Mouse (Mus musculus): ENCODE measurements around the gene Ttc33. TPM values are rescaled to one million over a fixed set of nuclear protein-coding genes. Genes with fewer than 3 reads are reported as not detected.

Ttc33 gene
- total RNA-seq, 2 experiments from 2014 or later: 90.7 to 95.1 TPM

DNA sequence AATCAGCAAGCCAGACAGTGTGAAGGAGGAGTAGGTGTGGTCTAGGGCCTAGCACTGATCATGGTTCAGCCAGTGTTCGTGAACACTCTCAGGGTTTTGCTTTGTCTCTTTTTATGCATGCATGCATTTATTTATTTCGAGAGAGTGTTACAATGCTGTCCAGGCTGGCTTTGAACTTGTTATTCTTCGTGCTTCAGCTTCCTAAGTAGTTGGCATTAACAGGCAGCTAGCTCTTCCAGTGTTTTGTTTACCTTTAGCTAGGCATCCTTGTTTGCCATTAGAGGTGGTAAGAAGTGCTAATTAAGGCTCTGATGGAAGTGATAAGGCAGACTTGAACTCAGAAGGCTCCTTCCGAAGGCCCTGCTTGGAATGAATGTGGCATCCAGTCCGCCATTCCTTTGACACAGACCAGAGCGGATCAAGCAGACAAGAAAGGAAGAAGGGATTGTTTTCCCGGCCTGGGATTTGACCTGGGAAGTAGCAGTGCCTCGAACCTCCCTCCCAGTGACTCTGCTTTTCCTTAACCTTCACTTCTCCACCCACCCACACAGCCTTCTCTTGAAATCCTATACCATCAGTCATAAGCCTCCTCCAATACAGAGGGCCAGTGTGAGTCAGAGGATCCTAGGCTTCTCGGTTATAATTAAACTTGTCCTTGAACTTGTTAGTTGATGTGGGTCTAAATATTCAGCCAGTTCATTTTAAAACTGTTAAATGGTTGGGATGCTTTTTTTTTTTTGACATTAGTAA, 40.0 kb upstream of the Ttc33 start:
- intact Hi-C loops (cut with DNase I): no loop called here
- Histone ChIP-seq H3K27ac (no peak overlapping the region), H3K4me3 (peak overlapping the region; percentile 96; the same call in 1 of the 2 replicates)
- DNase-seq (ENCODE audit: extremely low spot score in 1 of 2, low spot score in 2 of 2): no peak
- no peak for TF ChIP-seq CTCF (IDR thresholded peaks at IDR 0.05)

DNA sequence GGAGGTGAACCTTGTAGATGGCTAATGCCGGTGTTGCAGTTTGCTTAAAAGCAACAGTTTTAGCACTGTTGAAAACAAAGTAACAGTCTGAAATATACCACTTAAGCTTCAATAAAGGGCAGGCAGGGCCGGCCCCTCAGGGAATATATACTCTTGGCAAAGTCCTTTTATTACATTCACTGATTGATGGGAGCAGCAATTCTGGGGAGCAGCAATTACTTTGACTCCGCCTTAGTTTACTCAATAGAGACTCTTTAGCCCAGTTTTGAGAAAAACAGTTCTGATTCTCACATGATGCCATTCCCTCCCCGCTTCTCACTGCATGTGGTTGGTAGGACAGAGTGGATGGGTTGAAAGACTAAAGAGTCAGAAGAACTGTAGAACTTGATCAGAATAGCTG, 36.1 kb upstream of the Ttc33 start:
- no peak for TF ChIP-seq CTCF (IDR thresholded peaks at IDR 0.05)
- DNase-seq (ENCODE audit: extremely low spot score in 1 of 2, low spot score in 2 of 2): no peak
- Histone ChIP-seq H3K4me3 (no peak overlapping the region), H3K27ac (no peak overlapping the region)
- intact Hi-C loops (cut with DNase I): no loop called here

DNA sequence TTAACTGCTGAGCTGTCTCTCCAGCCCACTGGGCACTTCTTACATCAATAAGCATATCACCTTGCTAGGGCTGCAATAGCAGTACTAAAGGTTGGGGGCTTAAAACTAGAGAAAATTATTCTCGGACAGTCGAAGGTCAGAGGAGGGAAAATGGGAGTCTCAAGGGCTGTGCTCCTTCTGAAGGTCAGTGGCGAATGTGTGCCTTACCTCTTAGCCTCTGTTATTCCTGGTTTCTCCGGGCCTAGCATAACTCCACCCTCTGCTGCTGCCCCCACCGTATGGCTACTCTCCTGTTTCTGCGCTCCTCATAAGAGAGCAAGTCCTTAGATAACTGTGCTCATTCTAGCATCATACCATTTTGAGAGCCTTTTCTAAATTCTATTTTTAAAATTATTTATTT, 33.2 kb upstream of the Ttc33 start:
- H3K4me3 ChIP-seq: no peak overlapping the region
- TF ChIP-seq CTCF (IDR thresholded peaks at IDR 0.05): no peak
- H3K27ac ChIP-seq: no peak overlapping the region
- no peak for DNase-seq (ENCODE audit: extremely low spot score in 1 of 2, low spot score in 2 of 2)
- intact Hi-C loops (cut with DNase I): no loop called here

DNA sequence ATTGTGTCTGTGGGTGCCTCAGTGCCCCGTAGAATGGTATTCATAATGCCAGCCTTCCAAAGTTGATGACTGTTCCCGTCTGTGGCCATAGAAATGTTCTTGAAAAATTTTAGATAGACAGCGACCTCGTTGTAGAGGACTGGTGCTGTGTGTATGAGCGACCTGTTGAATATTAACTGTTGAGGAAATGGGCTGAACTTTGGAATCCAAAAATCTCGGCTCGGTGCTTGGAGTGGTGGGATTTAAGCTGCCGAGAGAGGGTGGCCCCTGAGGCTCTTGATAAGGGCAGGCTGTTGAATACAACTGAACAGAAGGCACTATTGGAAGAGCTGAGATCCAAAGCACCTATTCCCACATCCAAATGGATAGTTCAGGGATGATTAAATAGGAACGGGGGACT, 30.7 kb upstream of the Ttc33 start:
- TF ChIP-seq CTCF (IDR thresholded peaks at IDR 0.05): no peak
- intact Hi-C loops (cut with DNase I): no loop called here
- Histone ChIP-seq H3K4me3 (no peak overlapping the region), H3K27ac (no peak overlapping the region)
- DNase-seq (ENCODE audit: extremely low spot score in 1 of 2, low spot score in 2 of 2): no peak

DNA sequence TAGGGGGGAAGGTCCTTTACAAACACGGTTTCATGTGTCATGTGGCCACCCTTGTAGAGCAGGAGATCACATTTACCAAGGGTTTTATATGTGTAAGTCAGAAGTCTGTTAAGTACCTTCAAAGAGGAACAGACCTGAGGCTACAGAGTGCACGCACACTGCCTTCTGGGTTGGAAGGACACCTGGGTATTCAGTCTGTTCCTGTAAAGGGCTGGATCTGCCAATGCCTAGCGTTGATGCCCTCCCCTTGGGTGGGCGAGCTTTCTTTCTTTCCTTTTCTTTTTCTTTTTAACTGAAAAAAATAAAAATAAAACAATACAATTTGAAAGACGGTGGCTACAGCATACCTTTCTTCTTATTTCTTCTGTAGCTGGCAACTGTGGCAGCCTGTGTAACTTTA, 30.2 kb upstream of the Ttc33 start:
- DNase-seq (ENCODE audit: extremely low spot score in 1 of 2, low spot score in 2 of 2): no peak
- H3K27ac ChIP-seq: no peak overlapping the region
- no peak for TF ChIP-seq CTCF (IDR thresholded peaks at IDR 0.05)
- H3K4me3 ChIP-seq: no peak overlapping the region
- intact Hi-C loops (cut with DNase I): no loop called here

DNA sequence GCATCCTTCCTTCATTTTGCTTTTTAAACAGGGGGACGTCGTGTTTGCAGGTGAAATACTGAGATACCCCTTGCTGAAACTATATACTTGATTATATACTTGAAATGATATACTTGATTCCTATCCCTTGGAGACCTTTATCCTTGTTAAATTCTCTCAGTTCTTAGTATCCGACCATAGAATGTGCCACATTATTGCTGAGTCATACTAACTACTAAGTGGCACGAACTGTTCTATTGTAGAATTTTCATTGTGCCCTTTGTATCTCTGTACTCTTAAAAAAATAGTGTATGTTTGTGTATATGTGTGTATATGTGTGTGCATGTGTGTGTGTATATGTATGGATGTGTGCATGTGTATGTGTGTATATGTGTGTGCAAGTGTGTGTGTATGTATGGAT, 29.0 kb upstream of the Ttc33 start:
- no peak overlapping the region for H3K4me3 ChIP-seq
- TF ChIP-seq CTCF (IDR thresholded peaks at IDR 0.05): no peak
- DNase-seq (ENCODE audit: extremely low spot score in 1 of 2, low spot score in 2 of 2): no peak
- intact Hi-C loops (cut with DNase I): no loop called here
- no peak overlapping the region for H3K27ac ChIP-seq

DNA sequence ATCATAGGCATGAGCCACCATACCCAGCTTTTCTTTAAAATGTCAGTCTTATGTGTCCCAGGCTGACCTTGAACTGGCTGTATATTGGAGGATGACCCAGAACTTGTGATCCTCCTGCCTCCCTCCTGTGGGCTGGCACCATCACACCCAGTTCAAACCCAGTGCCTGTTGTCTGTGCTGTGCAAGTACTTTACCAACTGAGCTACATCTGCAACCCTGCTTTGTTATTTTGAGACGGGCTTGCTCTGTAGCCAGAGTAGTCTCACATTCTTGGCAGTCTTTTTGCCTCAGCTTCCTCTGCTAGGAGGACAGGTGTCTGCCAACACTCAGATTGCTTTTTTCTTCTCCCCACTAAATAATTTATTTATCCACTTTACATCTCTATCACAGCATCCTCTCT, 27.9 kb upstream of the Ttc33 start:
- no peak for DNase-seq (ENCODE audit: extremely low spot score in 1 of 2, low spot score in 2 of 2)
- intact Hi-C loops (cut with DNase I): no loop called here
- Histone ChIP-seq H3K4me3 (no peak overlapping the region), H3K27ac (no peak overlapping the region)
- TF ChIP-seq CTCF (IDR thresholded peaks at IDR 0.05): no peak

DNA sequence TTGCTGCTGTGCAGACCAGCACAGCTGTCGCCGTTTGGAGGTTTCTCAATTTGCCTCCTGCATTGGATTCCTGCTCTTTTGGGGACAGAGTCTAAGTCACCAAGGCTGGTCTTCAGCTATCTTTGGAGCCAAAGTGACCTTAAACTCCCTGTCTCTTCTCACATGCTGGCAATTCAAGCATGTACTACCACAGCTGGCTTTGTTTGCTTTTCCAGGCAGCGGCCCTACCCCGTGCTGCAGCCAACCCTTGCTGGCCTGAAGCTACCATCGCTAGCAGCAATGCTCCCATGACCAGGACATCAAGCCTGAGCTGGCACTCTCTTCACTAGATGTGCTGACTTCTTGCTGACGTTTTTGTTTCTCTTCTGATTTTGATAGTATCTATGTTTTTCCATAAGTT, 26.5 kb upstream of the Ttc33 start:
- intact Hi-C loops (cut with DNase I): no loop called here
- no peak overlapping the region for H3K27ac ChIP-seq
- H3K4me3 ChIP-seq: no peak overlapping the region
- TF ChIP-seq CTCF (IDR thresholded peaks at IDR 0.05): no peak
- no peak for DNase-seq (ENCODE audit: extremely low spot score in 1 of 2, low spot score in 2 of 2)

DNA sequence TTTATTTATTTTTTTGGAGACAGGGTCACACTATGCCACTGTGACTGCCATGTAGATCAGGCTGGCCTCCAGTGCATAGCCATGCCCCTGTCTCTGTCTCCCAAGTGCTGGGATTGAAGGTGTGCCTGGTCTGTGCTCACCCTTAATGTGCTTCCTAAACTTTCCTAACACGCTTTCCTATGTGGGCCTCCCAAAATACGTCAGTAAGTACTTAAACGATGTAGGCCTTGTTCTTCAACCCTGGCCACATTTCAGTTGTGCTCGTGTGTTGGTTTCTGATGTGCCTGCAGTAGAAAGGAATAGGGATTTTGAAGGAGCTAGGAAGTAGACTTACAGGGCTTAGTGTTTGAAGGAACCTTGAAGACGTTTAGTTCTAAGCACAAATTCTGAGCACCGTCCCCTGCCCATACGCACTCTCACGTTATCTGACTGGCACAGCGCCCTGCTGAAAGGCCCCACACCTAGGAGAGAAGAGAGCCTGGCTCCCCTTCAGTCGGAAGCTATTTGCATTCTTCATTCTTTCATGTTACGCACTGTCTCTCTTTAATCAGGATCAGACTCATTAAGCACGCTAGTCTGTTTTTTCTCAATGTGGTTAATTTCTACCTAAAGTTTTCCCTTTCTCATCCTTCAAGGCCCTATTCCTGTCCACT, 20.1 kb upstream of the Ttc33 start:
- Histone ChIP-seq H3K4me3 (no peak overlapping the region), H3K27ac (no peak overlapping the region)
- TF ChIP-seq CTCF (IDR thresholded peaks at IDR 0.05): no peak
- DNase-seq (ENCODE audit: extremely low spot score in 1 of 2, low spot score in 2 of 2): no peak
- intact Hi-C loops (cut with DNase I): no loop called here

DNA sequence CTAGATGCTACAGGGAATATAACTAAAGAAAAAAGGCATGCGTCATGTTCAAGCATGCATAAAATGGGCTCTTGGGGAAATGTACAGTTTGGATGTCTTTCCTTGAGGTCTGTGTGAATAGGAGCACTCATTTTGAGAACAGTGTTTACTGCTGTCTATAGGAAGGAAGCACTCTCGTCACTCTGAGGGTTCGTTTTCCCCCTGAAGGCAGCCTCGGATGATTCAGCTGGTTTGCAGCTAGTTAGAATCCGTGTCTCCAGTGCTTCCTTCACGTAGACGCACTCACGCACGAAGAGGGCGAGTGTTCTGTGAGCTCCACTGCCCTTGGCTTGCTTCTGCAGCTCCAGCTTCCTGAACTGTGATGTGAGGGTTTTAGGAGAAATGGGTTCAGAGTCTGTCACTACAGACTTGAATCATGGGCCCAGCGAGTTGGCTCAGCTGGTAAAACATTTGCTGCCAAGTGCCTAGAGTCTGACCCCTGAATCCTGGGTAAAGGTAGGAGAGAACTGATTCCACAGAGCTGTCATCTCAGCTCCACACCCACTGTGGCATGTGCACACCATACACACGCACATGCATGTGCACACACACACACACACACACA, 12.0 kb upstream of the Ttc33 start:
- no peak for DNase-seq (ENCODE audit: extremely low spot score in 1 of 2, low spot score in 2 of 2)
- TF ChIP-seq CTCF (IDR thresholded peaks at IDR 0.05): no peak
- no peak overlapping the region for H3K27ac ChIP-seq
- intact Hi-C loops (cut with DNase I): no loop called here
- H3K4me3 ChIP-seq: no peak overlapping the region

DNA sequence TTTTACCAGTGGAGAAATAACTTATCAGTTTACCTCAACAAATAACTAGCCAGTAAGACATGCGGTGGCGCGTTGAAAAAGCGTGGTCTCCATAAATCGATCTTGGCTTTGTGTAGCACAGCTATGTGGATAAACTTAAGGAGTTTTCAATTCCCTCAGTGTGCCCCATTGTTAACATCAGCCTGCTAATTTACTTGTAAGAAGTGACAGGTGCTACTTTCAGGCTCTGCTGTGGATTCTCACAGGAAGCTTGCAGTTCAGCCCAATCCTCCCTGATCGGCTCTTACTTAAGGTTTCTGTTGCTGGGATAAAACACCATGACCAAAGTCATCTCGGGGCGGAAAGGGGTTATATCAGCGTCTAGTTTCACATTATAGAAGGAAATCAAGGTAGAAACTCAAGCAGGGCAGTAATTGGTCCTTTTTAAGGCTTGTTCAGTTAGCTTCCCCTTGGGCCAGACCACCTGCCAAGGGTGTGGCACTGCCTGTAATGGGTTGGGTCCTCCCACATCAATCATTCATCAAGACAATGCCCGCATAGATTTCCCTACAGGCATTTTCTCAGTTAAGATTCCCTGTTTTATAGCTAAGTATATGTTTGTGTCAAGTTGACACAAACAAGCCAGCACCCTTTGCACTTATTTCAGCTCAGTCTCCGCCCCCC, 526 bp upstream of the Ttc33 start:
- Histone ChIP-seq H3K27ac (peak overlapping the region; percentile 84), H3K4me3 (peak overlapping the region; percentile 94)
- intact Hi-C loops (cut with DNase I): no loop called here
- TF ChIP-seq CTCF (IDR thresholded peaks at IDR 0.05): no peak
- DNase-seq (ENCODE audit: extremely low spot score in 1 of 2, low spot score in 2 of 2): no peak

DNA sequence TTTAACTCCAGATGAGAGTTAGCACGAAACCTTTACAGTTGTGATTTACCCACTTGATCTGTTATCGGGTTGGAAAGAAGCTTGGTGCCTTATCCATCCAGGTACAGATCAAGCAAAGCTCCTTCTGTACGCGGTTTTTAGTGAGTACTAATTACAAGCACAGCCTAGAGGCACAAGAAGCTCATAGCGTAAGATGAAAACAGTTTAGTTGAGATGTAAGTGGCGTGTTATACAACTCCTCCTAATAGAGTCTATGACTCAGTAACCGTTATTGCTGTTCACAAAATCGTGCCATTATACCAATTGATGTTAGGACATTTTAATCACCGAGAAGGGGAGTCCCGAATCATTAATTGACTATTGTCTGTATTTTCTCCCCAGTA, 959 bp downstream of the Ttc33 start:
- no peak for DNase-seq (ENCODE audit: extremely low spot score in 1 of 2, low spot score in 2 of 2)
- intact Hi-C loops (cut with DNase I): no loop called here

More for the DNA sequence above, 959 bp downstream of the Ttc33 start:
- Histone ChIP-seq H3K27ac (peak overlapping the region; percentile 84), H3K4me3 (peak overlapping the region; percentile 94)
- TF ChIP-seq CTCF (IDR thresholded peaks at IDR 0.05): no peak
